Mouse (Mus musculus) megakaryocyte-erythroid progenitor cell, adult 5-6 weeks (primary cell): ENCODE results near the gene March8. TPM values are rescaled to one million over a fixed set of nuclear protein-coding genes. Genes with fewer than 3 reads are reported as not detected.
A peak's percentile ranks its signal among the peaks of the same experiment; 100 is the strongest.

Experiments
- ATAC-seq: replicated peaks from 2 replicates; pipeline ENCODE4 v1.8.0; 2016; ENCODE audit warnings: mild to moderate bottlenecking, inconsistent platforms; ENCODE audit not compliant: severe bottlenecking, poor library complexity, low FRiP score, low TSS enrichment
- total RNA-seq, 2 experiments: library from RNA; stranded (forward) in 1 of 2; stranded (reverse) in 1 of 2; fragments of 200-1000, 215-1000 nt in 1 of 2; fragments of >200 nt in 1 of 2; fragmentation: Nextera tagmentation in 1 of 2; gene quantifications; 2 replicates each; pipeline ENCODE4 v1.2.3; 2014 to 2017

March8 gene
- total RNA-seq, 2 experiments from 2014 or later: 47.0 to 48.1 TPM

DNA sequence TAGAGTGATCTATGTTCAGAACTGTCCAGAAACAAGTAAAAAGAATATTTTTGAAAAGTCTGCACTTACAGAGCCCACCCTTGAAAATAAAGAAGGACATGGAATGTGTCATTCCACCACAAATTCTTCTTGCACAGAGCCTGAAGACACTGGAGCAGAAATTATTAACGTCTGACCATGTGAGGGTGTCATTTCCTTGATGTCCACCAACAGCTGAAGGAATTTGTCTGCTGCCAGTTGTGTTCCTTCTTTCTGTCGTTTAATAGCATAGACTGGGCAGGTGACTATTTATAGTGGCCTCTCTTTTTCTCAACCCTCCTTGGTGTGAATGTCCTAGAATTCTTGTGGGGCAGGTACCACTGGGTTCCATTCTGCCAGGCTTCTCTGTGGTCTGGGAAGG is 68.3 kb downstream of the March8 start:
- ATAC-seq: no peak

DNA sequence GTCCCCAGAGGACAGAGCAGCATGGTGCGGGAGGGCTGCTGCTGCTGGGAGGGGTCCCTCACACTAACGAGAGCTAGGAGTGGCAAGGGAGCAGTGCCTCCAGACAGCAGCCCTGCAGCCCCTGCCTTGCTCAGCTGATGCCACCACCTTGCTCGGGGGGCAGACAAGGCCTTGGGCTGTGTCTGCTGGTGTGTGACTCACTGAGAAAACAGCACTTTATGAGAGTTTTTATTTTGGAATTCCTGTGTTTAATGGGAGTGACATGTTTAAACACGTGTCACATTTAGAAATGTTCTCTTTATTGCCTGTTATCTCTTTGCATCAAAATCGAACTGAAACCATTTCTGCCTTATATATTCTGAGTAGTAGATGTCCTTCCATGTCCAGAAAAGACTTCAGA is 68.9 kb downstream of the March8 start:
- ATAC-seq: no peak

DNA sequence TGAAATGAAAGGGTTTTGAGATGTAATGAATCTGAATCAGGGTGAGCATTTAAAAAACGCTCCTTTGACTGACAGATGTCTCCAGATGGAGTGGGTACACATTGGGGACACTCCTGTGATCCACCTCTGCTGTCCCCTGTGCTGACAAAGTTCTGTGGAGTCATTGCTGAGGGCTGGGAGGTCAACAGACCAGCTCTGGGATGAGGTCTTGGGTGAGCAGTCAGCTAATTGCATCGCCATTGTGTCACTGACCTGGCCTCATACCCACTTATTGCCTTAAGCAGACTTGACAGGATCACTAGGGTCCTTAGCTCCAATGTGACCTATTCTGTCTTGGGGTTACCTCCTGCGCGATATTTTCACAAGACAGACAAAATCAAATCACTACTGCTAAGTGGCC is 69.4 kb downstream of the March8 start:
- no peak for ATAC-seq

DNA sequence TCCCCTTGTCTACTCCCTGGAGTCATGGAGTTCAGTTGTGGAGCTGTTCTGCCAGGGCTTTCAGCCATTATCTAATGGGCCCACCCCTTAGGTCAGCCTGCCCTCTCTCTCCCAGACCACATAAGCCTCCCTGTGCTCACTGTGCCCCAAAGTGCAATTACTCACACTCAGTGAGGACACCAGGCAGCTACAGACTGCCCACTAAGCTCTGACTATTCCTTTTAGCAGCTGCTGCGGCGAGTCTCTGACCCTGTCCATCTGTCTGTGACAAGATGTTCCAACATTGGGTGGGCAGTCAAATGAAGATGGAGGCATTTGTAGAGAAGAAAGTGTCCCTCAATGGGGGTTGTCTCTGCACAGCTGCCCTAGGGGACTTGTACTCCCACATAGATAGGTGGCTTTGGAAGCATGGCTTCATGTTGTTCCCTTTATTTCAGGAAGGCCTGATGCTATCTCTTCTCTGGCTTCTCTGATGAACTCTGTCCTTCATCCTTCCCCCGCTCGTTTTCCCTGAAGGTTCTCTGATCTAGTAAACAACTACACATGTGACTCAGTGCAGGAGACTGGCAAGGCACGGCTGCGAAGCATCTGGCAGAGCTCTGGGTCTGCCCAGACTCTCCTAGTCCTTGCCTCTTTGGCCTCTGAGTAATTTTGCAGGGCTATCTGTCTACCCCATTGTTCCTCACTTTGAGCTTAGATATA is 70.3 kb downstream of the March8 start:
- ATAC-seq: no peak

DNA sequence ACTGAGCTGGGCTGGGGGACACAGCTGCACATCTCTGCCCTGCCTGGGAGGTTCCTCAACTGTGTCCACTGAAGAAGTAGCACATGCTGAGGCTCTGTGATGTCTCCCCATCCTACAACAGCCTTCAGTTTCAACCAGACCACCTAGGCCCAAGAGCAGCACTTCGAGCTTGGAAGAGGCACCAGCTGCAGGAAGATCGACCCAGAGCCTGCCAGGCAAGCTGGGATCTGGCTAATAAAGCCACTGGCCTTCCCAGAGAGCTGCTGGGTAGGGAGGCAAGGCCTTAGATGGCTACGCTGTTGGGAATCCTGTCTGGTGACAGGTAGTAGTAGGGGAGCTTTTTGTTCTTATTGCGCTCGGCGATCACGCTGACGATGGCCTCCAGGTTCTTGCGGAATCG is 72.6 kb downstream of the March8 start:
- no peak for ATAC-seq

DNA sequence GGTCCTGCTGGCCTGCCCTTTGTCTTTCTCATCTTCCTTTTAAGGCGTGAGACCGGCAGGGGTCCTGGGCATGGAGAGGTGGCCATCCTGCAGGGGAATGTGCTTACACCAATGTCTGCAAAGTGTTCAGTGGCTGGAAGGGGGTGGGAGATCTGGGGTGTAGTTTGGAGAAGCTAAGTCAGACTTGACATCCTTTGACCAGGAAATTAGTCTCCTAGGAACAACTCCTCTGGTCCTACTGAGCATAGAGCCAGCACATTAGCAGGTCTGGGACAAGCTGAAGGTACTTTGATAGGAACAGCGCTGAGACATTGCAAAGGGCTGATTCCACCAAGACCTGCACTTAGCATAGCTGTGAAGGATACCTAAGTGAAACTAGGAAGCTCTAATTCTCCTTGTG is 73.9 kb downstream of the March8 start:
- ATAC-seq: no peak

DNA sequence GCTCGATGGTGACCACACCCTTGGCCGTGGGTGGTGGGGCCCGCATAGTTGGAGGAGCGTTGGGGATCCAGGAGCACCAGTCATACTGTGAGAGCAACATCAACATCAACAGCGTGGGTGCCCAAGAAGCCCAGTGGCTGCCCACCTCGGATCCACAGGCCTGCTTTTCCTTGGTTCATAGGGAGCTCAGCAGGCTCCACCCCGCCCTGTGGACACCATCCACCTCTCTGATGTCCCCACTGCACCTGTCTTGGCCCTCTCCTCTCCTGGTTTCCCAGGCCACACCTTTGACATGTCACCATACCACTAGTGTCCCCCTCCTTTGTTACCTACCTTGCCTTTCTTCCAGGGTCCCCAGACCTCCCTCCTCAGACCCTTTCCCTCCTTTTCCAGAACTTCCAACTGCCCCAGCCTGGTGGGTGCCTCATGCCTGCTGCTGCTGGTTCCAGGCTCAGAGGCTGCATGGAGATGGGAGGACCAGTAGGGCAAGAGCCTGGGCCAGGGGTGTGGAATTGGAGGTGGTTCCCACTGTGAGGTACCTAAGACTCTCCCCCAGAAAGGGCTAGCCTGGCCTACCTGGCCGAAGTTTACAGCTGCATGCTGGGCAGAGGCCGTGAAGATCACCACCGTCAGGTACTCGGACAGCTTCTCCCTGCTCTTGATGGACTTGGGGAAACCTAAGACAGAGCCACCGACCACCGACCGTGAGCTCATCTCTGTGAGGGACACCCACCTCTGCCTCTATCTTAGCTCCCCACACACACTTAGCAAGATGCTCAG is 74.9 kb downstream of the March8 start:
- no peak for ATAC-seq

DNA sequence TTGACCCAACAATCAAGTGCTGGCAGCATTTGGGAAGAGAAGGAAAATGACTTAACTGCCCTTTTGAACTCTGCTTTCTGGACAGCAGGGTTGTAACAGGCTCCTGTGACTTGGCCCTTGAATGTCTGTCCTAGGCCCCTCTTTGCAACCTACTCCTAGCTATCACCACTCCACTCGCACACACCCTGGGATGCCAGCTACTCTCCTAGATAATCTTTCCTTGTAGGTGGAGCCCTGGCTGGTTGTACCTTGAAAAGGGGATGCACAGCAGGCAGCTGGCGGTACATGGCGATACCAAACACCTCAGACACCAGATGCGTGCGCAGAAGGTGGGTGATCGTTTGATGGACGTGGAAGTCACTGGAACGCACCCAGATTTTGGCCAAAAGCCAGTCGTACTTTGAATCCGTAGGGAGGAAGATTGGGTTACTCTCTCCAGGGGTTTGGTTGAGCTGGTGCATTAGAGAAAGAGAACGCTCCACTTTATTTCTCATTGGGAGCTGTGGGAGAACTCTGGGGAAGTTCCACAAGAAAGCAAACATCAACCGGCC is 77.4 kb downstream of the March8 start:
- no peak for ATAC-seq

DNA sequence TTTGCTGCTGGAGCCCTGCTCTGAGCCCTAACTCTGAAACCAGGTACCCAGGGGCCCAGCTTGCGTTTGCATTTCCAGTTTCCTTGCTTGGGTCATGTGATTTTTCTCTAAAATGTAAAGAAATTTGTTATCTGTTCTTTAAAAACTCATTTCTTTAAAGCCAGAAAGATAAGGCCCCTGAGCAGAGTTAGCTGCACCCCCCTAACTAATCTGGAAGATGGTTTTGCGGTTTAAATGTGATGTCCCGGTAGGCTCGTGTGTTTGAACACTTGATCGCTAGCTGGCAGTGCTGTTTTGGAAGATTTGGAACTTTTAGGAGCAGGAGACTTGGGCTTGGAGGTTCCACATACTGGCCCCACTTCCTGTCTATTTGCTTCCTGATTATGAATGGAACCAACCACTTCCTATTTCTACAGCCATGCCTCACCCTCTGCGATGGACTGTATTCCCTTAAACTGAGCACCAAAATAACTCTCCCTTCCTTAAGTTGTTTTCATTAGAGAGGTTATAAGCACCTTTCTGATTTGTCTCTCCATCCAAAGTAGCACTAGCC is 78.3 kb downstream of the March8 start:
- no peak for ATAC-seq

DNA sequence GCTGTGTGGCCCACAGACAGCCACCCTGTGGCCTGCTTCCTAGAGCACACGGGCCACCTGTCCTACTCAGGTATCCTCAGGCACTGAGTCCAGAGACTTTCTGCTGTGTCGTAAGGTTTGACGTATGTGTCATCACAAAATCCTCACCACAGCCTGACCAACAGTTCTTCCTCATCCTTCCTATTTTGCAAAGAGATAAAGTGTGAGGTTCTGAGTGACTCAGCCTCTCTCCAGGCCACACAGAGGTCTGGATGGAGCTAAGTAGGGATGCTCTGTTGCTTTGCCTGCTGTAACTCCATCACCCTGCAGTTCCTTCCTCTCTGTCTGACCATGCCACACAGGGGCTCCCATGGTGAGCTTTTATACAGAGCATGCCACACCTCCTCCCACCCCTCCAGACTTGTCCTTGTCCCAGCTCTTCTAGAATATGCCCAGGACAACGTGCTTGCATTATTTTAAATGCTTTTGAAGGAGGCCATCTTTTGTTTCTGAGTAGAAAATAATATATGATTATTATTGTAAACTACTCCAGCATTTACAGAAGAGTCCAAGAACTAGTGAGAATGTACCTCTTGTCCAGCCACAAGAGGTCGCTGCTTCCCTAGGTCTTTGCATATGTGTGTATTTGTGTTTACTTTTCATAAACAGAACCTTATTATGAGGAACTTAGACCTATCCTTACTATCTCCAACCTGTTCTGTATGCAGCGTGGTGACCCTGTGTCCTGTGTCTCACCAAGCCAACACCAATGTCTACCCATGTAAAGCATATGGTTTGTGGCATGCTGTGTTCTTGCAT is 79.9 kb downstream of the March8 start:
- ATAC-seq: 0 out of 2 replicates have a peak, but pooled peaks have one; percentile 32

DNA sequence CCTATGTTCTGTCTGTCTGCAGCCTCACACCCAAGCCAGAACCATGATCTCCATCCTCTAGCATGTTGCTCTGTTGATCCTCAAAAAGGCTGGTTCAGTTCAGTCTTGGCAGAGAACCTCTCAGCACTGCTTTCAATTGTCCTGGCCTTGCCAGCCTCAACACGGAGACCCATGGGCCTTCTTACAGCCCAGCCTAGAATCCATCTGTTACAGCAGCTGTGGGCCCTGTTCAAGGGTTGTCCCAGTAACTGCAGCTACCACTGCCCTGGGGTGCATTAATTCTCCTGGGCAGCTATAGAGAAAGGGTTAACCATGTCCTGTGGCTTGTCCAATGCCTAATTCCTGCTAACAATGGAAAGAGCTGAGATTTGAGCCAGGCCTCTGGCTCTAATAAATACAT is 80.7 kb downstream of the March8 start:
- no peak for ATAC-seq

DNA sequence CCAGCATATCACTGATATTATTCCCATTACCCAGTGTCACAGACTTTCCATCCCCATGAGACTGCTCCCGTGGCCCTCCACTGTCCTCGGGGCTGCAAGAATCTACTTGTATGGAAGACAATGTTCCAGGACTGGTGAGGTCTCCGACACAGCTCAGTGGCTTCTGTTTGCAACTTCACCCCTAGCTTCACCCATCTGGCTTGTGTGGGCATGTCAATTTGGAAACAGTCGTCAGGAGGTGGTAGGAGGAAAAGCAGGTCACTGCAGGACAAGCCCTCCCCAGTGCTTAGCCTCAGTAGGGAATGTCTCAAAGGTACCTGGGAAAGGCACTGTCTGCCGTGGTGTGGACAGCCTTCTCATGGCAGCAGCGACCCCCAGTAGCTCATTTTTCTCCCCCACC is 81.9 kb downstream of the March8 start:
- no peak for ATAC-seq

DNA sequence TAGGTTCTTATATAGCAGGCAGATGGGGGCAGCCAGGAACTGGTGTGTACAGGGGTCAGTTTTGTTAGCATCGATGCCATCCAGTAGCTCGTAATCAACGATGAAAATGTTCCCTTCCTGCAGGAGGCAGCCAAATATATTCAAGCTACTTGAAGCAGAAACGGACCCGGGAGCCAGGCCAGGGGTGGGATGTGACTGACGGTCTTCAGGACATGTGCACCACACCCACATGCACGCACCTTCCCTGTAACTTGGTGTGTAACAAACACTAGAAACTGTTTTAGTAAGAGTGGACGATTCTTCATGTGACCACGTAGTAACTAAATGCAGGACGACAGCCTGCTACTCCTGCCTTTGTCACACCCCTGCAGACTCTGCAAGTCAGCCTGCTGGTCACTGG is 82.4 kb downstream of the March8 start:
- ATAC-seq: no peak

DNA sequence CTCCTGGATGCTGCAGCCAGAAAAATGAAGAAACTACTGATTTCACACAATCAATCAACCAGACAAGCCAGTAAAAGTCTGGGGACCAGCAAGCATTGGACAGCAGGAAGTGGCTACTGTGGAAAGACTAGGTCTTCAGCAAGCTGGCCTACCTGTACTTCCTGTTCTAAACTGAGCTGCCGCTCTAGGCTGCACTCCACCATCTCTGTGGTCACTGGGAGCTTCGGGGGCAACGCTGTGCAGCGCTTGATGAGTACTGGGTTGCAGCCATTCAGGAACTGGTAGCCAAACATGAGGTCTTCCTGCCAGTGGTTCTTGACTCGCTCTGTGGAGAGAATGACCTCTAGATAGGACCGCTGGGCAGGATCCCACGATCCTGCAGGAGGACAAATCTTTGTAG is 85.2 kb downstream of the March8 start:
- no peak for ATAC-seq

DNA sequence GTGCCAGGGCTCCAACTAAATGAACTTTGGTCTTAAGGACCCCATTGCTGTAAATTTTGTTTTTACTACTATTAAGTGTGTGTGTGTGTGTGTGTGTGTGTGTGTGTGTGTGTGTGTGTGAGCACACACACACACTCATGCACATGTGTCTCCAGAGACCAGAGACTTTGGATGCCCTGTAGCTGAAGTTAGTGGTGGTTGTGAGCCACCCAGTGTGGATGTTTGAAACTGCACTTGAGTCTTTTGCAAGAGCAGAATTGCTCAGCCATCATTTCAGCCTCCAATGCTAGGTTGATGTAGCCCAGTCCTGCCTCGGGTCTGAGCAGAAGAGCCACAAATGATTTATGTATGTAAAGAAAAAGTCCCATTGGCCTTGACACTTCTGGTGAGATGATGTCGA is 85.8 kb downstream of the March8 start:
- ATAC-seq: no peak

DNA sequence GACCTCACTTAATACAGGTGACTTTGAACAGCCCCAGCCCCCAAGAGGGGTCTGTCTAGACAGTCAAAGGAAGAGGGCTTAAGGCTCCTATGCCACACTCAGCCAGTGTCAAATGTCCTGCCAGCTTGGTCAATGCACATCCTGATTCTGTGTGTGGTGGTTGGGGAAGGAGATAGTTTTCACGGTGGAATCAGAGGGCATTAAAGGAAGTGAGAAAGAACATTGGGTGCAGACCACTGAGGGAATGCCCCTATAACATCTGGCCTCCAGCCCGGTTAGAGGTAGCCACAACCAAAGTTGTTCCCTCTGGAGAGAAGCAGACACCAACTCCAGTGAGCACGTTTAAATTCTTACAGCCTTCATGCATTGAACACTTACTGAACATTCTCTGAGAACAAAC is 89.7 kb downstream of the March8 start:
- no peak for ATAC-seq

DNA sequence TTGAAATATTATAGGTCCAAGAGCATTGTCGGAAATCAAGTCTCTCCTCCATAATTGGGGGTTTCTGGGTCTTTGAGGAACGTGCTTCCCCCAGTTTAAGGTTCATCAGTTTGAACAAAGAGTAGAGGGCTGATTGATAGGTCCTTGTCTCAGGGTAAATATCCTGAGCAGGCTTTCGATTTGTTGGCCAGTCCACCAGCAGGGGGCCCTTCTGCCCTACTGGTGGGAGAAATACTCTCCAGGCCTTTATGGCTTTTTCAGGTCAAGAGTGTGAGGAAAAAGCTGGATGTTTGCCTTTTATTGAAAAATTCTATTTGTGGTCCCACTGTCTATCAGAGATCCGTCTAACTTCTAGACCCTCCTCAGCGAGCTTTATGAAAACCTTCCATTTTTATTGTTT is 90.5 kb downstream of the March8 start:
- ATAC-seq: peak; percentile 84

DNA sequence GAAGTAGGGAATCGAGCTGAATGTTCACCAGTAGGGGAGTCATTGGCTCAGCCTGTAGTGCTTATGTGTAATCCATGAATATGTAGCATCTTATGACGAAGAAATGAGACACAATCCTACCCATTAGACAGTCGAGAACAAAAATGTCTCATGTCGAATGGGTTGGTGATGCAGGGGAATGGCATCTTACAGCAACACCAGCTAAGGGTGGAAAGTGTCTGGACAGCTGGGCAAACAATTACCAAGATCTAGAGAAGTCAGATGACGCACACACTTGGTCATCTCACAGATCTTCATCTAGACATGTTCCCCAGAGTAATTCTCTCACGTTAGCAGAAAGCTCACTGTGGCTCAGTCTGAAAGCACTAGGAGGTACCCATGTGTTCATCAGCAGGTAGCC is 101.0 kb downstream of the March8 start:
- ATAC-seq: no peak

DNA sequence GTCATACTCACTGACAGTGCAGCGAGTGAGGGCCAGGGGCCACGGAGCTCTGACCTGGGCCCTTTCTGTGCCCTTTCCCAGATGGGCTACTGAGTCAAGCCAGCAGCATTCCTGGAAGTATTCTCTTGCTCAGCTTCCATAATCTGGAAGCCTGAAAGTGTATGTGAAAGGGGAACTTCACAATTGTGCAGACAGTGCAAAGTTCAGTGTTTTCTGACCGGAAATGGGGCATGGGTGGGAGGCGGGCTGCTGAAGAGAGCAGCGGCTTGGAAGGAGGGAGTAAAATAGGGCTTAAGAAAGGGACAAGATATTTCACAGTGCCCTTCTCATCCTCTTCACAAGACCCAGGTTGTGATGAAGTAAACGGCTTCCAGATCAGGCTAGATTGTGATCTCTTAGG is 101.7 kb downstream of the March8 start:
- ATAC-seq: no peak

DNA sequence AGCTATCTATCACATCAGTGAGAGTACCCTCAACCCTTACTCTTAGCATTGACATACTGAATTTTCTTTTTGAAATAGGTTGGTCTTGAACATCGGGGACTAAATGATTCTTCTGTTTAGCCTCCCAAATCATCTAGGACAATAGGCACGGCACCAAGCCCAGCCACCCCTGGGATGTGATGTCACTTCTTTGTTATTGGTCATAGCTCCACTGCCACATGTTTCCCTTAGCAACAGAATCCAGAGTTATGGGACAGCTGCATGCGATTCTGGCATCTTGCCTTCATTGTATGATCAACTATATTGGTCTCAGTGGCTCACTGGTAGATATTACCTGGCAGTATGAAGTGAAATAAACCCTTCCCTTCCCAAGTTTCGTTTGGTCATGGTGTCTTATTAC is 102.6 kb downstream of the March8 start:
- peak; percentile 14; the same call in 1 of the 2 replicates for ATAC-seq
